Mouse (Mus musculus): ENCODE measurements at regions not wholly inside any gene's neighbourhood (a gene's known extent, or its start where the extent isn't known, plus 50 kb on each side); places are given as distances from the start of the nearest gene placed in this dataset.

- no peak for ATAC-seq (ENCODE audit: low TSS enrichment)
Measured at GRCm38 (mm10) chr2:81089121-81089520, 472.1 kb downstream of the Nup35 start.

GRCm38 (mm10) chr2:81105834-81106233, 488.8 kb downstream of the Nup35 start:
- no peak for ATAC-seq (ENCODE audit: low TSS enrichment)

GRCm38 (mm10) chr2:81118757-81119156, 501.7 kb downstream of the Nup35 start:
- ATAC-seq (ENCODE audit: low TSS enrichment): no peak

GRCm38 (mm10) chr2:81120460-81121051, 503.5 kb downstream of the Nup35 start:
- ATAC-seq (ENCODE audit: low TSS enrichment): no peak

- peak; percentile 95 for ATAC-seq (ENCODE audit: low TSS enrichment)
Measured at GRCm38 (mm10) chr2:81136473-81137082, 519.5 kb downstream of the Nup35 start.

- no peak for ATAC-seq (ENCODE audit: low TSS enrichment)
Measured at GRCm38 (mm10) chr2:81143600-81143999, 526.6 kb downstream of the Nup35 start.

- ATAC-seq (ENCODE audit: low TSS enrichment): no peak
Measured at GRCm38 (mm10) chr2:81146458-81146857, 529.4 kb downstream of the Nup35 start.

- ATAC-seq (ENCODE audit: low TSS enrichment): no peak
Measured at GRCm38 (mm10) chr2:81148112-81148511, 531.1 kb downstream of the Nup35 start.

- ATAC-seq (ENCODE audit: low TSS enrichment): no peak
Measured at GRCm38 (mm10) chr2:81182421-81182820, 565.4 kb downstream of the Nup35 start.

- no peak for ATAC-seq (ENCODE audit: low TSS enrichment)
Measured at GRCm38 (mm10) chr2:81185976-81186375, 568.9 kb downstream of the Nup35 start.

- no peak for ATAC-seq (ENCODE audit: low TSS enrichment)
Measured at GRCm38 (mm10) chr2:81190831-81191230, 573.8 kb downstream of the Nup35 start.

- no peak for ATAC-seq (ENCODE audit: low TSS enrichment)
Measured at GRCm38 (mm10) chr2:81200541-81200940, 583.5 kb downstream of the Nup35 start.
